Mouse (Mus musculus) Patski (cell line): Measurements from ENCODE around the gene Zfp280d. TPM values are rescaled to one million over a fixed set of nuclear protein-coding genes. Genes with fewer than 3 reads are reported as not detected.
"Not testable (repeated sequence)": the region's sequence is repeated elsewhere in the genome, so short reads cannot be mapped to it uniquely, and the experiment has no call there.

Experiments used
- ATAC-seq: fragments of 100-300 bp; one replicate; pipeline ENCODE4 v1.8.0; 2021
- CTCF ChIA-PET: fragments of 350-600 bp; sonication (Branson Sonifier 250); formaldehyde crosslinking; loops from one replicate; lab custom pipeline; 2022; ENCODE audit warnings: inconsistent platforms; lab: Charles Lee
- POLR2A ChIA-PET: fragments of 350-600 bp; sonication (Branson Sonifier 250); formaldehyde crosslinking; loops from one replicate; lab custom pipeline; 2022; ENCODE audit warnings: antibody characterized with exemption, inconsistent platforms; lab: Charles Lee
- DNase-seq: peaks from one replicate; pipeline ENCODE4 v3.0.0-alpha.2; 2011; ENCODE audit warnings: low read depth, low spot score
- H3K27me3 ChIP-seq: fragments of 371-371 bp; one replicate; pipeline ENCODE4 v1.5.1; 2021
- CTCF ChIP-seq: fragments of 100-300 bp; IDR thresholded peaks from one replicate; pipeline ENCODE4 v1.5.1; 2021
- in situ Hi-C: fragments of 300-500 bp; cut with MboI; formaldehyde crosslinking; loops from 3 replicates; pipeline ENCODE4 v1.11.1; 2018; ENCODE audit warnings: low pct_unique_long_range_greater_than_20kb, mixed read lengths
- polyA plus RNA-seq: library from polyadenylated mRNA; unstranded; gene quantifications from one replicate; pipeline ENCODE4 v1.2.3, GENCODE M21; 2021

The Zfp280d gene
- polyA plus RNA-seq, 1 experiment from 2014 or later = 22.9 TPM

DNA sequence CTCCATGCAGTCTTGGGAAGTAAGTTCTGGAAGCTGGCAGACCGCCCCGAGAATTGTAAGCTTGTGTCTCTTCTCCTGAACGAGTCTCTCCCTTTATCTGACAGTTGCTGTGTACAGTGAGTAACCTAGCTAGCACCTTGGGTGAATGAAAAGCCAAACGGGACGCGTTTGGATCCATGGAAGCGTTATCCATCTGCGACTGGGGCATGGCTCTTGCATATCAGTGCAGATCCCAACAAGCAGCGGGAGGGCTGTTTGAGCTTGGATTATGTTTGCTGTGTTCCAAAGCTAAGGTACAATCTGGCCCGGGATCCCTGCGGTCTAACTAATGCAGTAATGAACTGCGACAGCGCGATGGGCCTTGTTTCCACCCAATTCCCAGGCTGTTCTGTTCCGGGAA, 118.6 kb downstream of the Zfp280d start:
- DNase-seq (no peak), ATAC-seq (no peak)
- in situ Hi-C loops = no loop called here
- ChIA-PET POLR2A (no interaction called here), CTCF (interaction anchor here (1.1 to 2.4 kb wide), 2 partner anchors 15 to 31 kb away, joined by 3 to 15 read pairs; no protein-coding TSS in a partner anchor)
- H3K27me3 ChIP-seq = no peaks in the 10 kb centered on the region
- TF ChIP-seq CTCF = no peak

DNA sequence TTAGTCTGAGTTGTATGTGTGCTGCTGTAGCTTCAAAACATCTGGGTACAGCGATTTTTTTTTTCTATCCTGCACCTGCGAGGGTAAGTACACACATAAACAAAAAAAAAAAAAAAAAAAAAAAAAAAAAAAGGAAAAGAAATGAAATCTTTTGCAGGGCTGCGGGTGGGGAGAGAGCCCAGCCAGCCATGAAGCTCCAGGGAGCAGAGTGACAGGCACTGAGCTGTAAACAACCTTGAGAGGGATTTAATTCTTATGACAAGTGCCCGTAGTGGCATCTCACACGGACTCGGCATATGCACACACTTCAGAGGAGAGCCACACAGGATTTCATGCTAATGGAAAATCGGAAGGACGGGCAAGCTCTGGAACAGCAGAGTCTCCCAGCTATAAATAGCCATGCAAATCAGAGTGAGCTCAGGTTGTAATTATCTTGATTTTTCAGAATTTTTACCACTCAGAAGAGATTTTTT, 119.2 kb downstream of the Zfp280d start:
- H3K27me3 ChIP-seq = no peaks in the 10 kb centered on the region
- CTCF ChIA-PET = interaction anchor here (2.4 kb wide), 1 partner anchor 14 kb away, joined by 15 read pairs; no protein-coding TSS in a partner anchor
- ATAC-seq = no peak
- in situ Hi-C loops = no loop called here
- no peak for TF ChIP-seq CTCF
- POLR2A ChIA-PET = interaction anchor here (0.7 kb wide), 1 partner anchor 565 kb away, joined by 3 read pairs; no protein-coding TSS in a partner anchor
- no peak for DNase-seq

GRCm38 (mm10) chr9:72400121-72400520, 125.5 kb downstream of the Zfp280d start:
- POLR2A ChIA-PET = no interaction called here
- ATAC-seq (no peak), DNase-seq (no peak)
- peaks cover 3% of the 10 kb centered on the region for H3K27me3 ChIP-seq
- CTCF ChIA-PET = interaction anchor here (0.7 to 1.6 kb wide), 3 partner anchors 8 to 17 kb away, joined by 3 to 4 read pairs (median 4); no protein-coding TSS in a partner anchor
- in situ Hi-C loops = no loop called here
- TF ChIP-seq CTCF = no peak

GRCm38 (mm10) chr9:72401769-72402168, 127.1 kb downstream of the Zfp280d start:
- POLR2A ChIA-PET, CTCF ChIA-PET, in situ Hi-C loops: not testable (repeated sequence)

DNA sequence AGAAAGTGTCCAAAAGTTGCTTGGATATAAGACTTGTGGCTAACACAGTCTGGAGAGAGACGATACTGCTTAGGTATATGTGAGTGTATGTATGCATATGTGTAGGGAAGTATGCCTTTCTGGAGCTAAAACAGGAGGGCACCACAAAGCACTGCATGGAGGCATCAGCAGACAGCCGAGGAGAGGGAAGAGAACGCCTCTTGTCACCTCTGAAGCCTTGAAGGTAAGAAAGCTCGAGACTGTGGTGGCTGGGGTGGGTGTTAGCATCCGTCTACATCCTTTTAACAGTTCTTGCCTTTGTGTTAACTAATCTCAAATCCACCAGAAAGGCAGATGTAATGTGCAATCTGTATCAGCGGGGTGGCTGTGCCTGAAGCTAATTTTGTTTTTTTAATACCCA, 128.8 kb downstream of the Zfp280d start:
- in situ Hi-C loops = no loop called here
- POLR2A ChIA-PET = no interaction called here
- ATAC-seq (no peak), DNase-seq (no peak)
- H3K27me3 ChIP-seq = peaks cover 3% of the 10 kb centered on the region
- CTCF ChIA-PET = no interaction called here
- no peak for TF ChIP-seq CTCF

More at GRCm38 (mm10) chr9:72401769-72402168, 127.1 kb downstream of the Zfp280d start:
- DNase-seq, H3K27me3 ChIP-seq, ATAC-seq: not testable (repeated sequence)
- TF ChIP-seq CTCF = peak; percentile 45

GRCm38 (mm10) chr9:72404446-72404845, 129.8 kb downstream of the Zfp280d start:
- ATAC-seq (no peak), DNase-seq (no peak)
- peaks cover 3% of the 10 kb centered on the region for H3K27me3 ChIP-seq
- in situ Hi-C loops = no loop called here
- POLR2A ChIA-PET = no interaction called here
- TF ChIP-seq CTCF = no peak
- CTCF ChIA-PET = no interaction called here

- POLR2A ChIA-PET = no interaction called here
- no peak for DNase-seq
- peaks cover 2% of the 10 kb centered on the region for H3K27me3 ChIP-seq
- ATAC-seq = no peak
- no peak for TF ChIP-seq CTCF
- in situ Hi-C loops = loop anchor here (5.0 kb wide), 2 partner anchors 143 to 573 kb away; no protein-coding TSS in a partner anchor
- CTCF ChIA-PET = interaction anchor here (1.4 kb wide), 2 partner anchors 43 to 82 kb away, joined by 3 read pairs; no protein-coding TSS in a partner anchor
These were observed 130.3 kb downstream of the Zfp280d start for GRCm38 (mm10) chr9:72404934-72405333.

DNA sequence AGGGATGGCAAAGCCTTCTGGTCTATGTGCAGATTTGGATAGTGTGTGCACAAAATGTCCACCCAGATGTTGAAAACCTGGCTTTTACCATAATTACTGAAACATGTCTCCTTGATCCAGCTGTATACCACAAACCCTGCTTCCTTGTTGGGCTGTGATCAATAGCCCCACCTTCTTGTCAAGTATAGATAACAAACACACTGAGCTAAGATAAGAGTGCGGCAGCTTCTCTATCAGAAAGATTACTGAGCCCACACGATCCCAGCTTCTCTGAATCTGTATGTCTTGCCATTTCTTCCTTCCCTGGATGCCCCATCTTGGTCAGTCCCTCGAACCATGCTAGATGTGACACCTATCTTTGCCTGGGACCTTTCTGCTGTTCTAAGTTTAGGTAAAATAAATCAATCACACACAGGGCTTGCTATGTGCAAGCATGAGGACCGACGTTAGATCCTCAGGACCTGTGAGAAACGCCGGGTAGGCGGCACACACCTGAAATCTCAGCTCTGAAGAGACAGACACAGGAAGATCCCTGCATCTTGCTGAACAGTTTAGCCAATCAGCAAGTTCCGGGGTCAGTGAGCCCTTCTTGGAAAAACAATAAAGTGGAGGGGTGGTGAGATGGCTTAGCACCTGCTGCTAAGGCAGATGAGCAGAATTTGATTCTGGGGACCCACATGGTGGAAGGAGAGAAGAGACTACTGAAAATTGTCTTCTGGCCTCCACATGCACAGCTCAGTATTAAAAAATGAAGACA, 131.4 kb downstream of the Zfp280d start:
- in situ Hi-C loops = loop anchor here (5.0 kb wide), 2 partner anchors 144 to 574 kb away; no protein-coding TSS in a partner anchor
- ChIA-PET POLR2A (no interaction called here), CTCF (interaction anchor here (1.3 to 3.4 kb wide), 5 partner anchors 12 to 84 kb away, joined by 3 to 15 read pairs (median 3); no protein-coding TSS in a partner anchor)
- TF ChIP-seq CTCF = no peak
- no peak for DNase-seq
- no peak for ATAC-seq
- no peaks in the 10 kb centered on the region for H3K27me3 ChIP-seq

GRCm38 (mm10) chr9:72408131-72408586, 133.5 kb downstream of the Zfp280d start:
- TF ChIP-seq CTCF = peak; percentile 95
- peak; percentile 89 for ATAC-seq
- in situ Hi-C loops = loop anchor here (5.0 kb wide), 2 partner anchors 146 to 576 kb away; no protein-coding TSS in a partner anchor
- ChIA-PET CTCF (interaction anchor here (0.7 to 3.4 kb wide), 19 partner anchors 8 to 784 kb away, joined by 3 to 15 read pairs (median 3); no protein-coding TSS in a partner anchor), POLR2A (interaction anchor here (0.6 kb wide), 2 partner anchors 323 to 554 kb away, joined by 3 to 4 read pairs; no protein-coding TSS in a partner anchor)
- peak; percentile 27 for DNase-seq
- H3K27me3 ChIP-seq = no peaks in the 10 kb centered on the region
